Mouse (Mus musculus) thymus, adult 2 months (tissue): ENCODE results near the gene Pkp1. TPM values are rescaled to one million over a fixed set of nuclear protein-coding genes. Genes with fewer than 3 reads are reported as not detected.
A peak's percentile ranks its signal among the peaks of the same experiment; 100 is the strongest.

Source experiments
- DNase-seq: peaks from one replicate; pipeline ENCODE4 v3.0.0; 2021
- H3K27ac ChIP-seq: fragments of 200-500 bp; 2 replicates; pipeline ENCODE4 v1.5.1; 2012; ENCODE audit warnings: low read length, control low read depth; ENCODE audit not compliant: control insufficient read depth, insufficient read depth
- H3K27me3 ChIP-seq: fragments of 200-500 bp; 2 replicates; pipeline ENCODE4 v1.6.1; 2012; ENCODE audit warnings: mild to moderate bottlenecking, low read length, moderate library complexity, mixed read lengths; ENCODE audit not compliant: control insufficient read depth, insufficient read depth
- H3K36me3 ChIP-seq: fragments of 200-500 bp; 2 replicates; pipeline ENCODE4 v1.6.1; 2012; ENCODE audit warnings: mild to moderate bottlenecking, low read length, moderate library complexity; ENCODE audit not compliant: control insufficient read depth, insufficient read depth
- H3K4me1 ChIP-seq: fragments of 200-500 bp; replicated peaks from 2 replicates; pipeline ENCODE4 v1.6.1; 2012; ENCODE audit warnings: low read length; ENCODE audit not compliant: control insufficient read depth, insufficient read depth
- H3K4me3 ChIP-seq: fragments of 200-500 bp; 2 replicates; pipeline ENCODE4 v1.5.1; 2012; ENCODE audit warnings: mild to moderate bottlenecking, low read length, control low read depth, moderate library complexity; ENCODE audit not compliant: control insufficient read depth, insufficient read depth
- CTCF ChIP-seq: fragments of 200-500 bp; IDR thresholded peaks from 2 replicates; pipeline ENCODE4 v1.5.1; 2012; ENCODE audit warnings: mild to moderate bottlenecking, control low read depth, low read length, moderate library complexity, borderline replicate concordance; ENCODE audit not compliant: control insufficient read depth, poor library complexity, insufficient read depth; ENCODE audit errors: extremely low read depth
- POLR2A ChIP-seq: fragments of 200-500 bp; IDR thresholded peaks from 2 replicates; pipeline ENCODE4 v1.6.1; 2012; ENCODE audit warnings: mild to moderate bottlenecking, low read length, control low read depth, moderate library complexity; ENCODE audit not compliant: control insufficient read depth, poor library complexity, insufficient read depth; ENCODE audit errors: extremely low read depth
- WGBS: fragments of 180-500 bp; shearing (Covaris S2); methylation state at CpG from one replicate; pipeline ENCODE4 v1.1.7; 2018; 5-methylcytosine and 5-hydroxymethylcytosine counted together
- polyA plus RNA-seq: library from polyadenylated mRNA; depleted of rRNA; stranded (reverse); fragments of >200 nt; gene quantifications from 2 replicates; pipeline ENCODE4 v1.2.3, GENCODE M21; 2012

The Pkp1 gene
- polyA plus RNA-seq, 1 experiment = 30.1 TPM

GRCm38 (mm10) chr1:135872991-135873390 is 46.0 kb downstream of the Pkp1 start:
- Histone ChIP-seq H3K36me3 (no peaks in the 10 kb centered on the region), H3K27me3 (no peaks in the 10 kb centered on the region), H3K4me3 (no peak overlapping the region), H3K27ac (no peak overlapping the region), H3K4me1 (no peaks in the 10 kb centered on the region)
- WGBS = 50% methylated on average over 4 of the region's 4 CpGs
- no peak for TF ChIP-seq CTCF
- TF ChIP-seq POLR2A = no peak
- no peak for DNase-seq

- no peak overlapping the region for H3K4me3 ChIP-seq
- no peak for DNase-seq
- TF ChIP-seq POLR2A (no peak), CTCF (no peak)
- no peaks in the 10 kb centered on the region for H3K27me3 ChIP-seq
- H3K27ac ChIP-seq = no peak overlapping the region
- H3K36me3 ChIP-seq = no peaks in the 10 kb centered on the region
- no peaks in the 10 kb centered on the region for H3K4me1 ChIP-seq
- WGBS = 92% methylated on average over 6 of the region's 6 CpGs
Measured at GRCm38 (mm10) chr1:135868570-135868969, 50.4 kb downstream of the Pkp1 start.

- TF ChIP-seq POLR2A (no peak), CTCF (peak; percentile 78)
- Histone ChIP-seq H3K4me3 (no peak overlapping the region), H3K27ac (no peak overlapping the region), H3K4me1 (no peaks in the 10 kb centered on the region), H3K27me3 (no peaks in the 10 kb centered on the region), H3K36me3 (no peaks in the 10 kb centered on the region)
- 60% methylated on average over 19 of the region's 19 CpGs for WGBS
- DNase-seq = peak; percentile 75
Measured at GRCm38 (mm10) chr1:135865518-135866194, 53.4 kb downstream of the Pkp1 start.

- H3K36me3 ChIP-seq = no peaks in the 10 kb centered on the region
- H3K27me3 ChIP-seq = no peaks in the 10 kb centered on the region
- no peak for DNase-seq
- no peaks in the 10 kb centered on the region for H3K4me1 ChIP-seq
- WGBS = 70% methylated on average over 6 of the region's 6 CpGs
- no peak overlapping the region for H3K4me3 ChIP-seq
- TF ChIP-seq POLR2A (no peak), CTCF (no peak)
- H3K27ac ChIP-seq = no peak overlapping the region
Measured at GRCm38 (mm10) chr1:135864830-135865229, 54.2 kb downstream of the Pkp1 start.

GRCm38 (mm10) chr1:135863786-135864335 is 55.1 kb downstream of the Pkp1 start:
- no peak for DNase-seq
- no peaks in the 10 kb centered on the region for H3K4me1 ChIP-seq
- WGBS = 90% methylated on average over 9 of the region's 9 CpGs
- TF ChIP-seq CTCF (no peak), POLR2A (no peak)
- no peak overlapping the region for H3K4me3 ChIP-seq
- H3K36me3 ChIP-seq = no peaks in the 10 kb centered on the region
- no peaks in the 10 kb centered on the region for H3K27me3 ChIP-seq
- no peak overlapping the region for H3K27ac ChIP-seq

GRCm38 (mm10) chr1:135862561-135862960 is 56.4 kb downstream of the Pkp1 start:
- 91% methylated on average over 5 of the region's 5 CpGs for WGBS
- Histone ChIP-seq H3K27ac (no peak overlapping the region), H3K27me3 (no peaks in the 10 kb centered on the region), H3K4me1 (no peaks in the 10 kb centered on the region), H3K36me3 (no peaks in the 10 kb centered on the region), H3K4me3 (no peak overlapping the region)
- no peak for DNase-seq
- no peak for TF ChIP-seq CTCF
- no peak for TF ChIP-seq POLR2A

GRCm38 (mm10) chr1:135861980-135862552 is 56.9 kb downstream of the Pkp1 start:
- no peaks in the 10 kb centered on the region for H3K27me3 ChIP-seq
- H3K27ac ChIP-seq = no peak overlapping the region
- no peak overlapping the region for H3K4me3 ChIP-seq
- WGBS = 73% methylated on average over 9 of the region's 9 CpGs
- H3K4me1 ChIP-seq = no peaks in the 10 kb centered on the region
- TF ChIP-seq POLR2A (no peak), CTCF (no peak)
- DNase-seq = no peak
- no peaks in the 10 kb centered on the region for H3K36me3 ChIP-seq
